Mouse (Mus musculus) megakaryocyte, embryonic 14.5 days (primary cell): ENCODE data around the gene Prkce.

Experiments used
- FLI1 ChIP-seq: IDR thresholded peaks from 2 replicates; pipeline ENCODE4 v1.6.1; 2012; ENCODE audit warnings: low read length, inconsistent platforms, mixed read lengths
- GATA1 ChIP-seq: IDR thresholded peaks from 3 replicates; pipeline ENCODE4 v1.6.1; 2012; ENCODE audit warnings: mixed read lengths, low read length, inconsistent platforms, borderline replicate concordance

DNA sequence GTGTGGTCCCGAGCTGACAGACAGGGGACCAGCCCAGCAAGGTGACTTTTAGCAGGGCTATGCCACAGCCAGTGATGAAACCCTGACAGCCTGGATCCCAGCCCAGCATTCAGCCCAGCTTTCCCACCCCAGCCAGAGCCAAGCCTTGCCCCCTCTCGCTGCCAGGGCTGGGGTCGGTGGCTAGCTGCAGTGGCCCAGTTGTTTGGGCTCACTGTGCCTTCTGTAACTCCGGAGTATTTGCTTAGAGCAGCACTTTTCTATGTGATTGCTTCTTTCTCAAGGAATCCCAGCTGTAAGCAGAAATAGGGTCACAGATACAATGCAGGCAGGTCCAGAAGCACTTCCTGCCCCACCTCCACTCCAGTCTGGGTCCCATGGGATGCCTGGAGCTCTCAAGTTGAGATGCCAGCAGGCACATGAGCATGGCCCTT is 450.9 kb downstream of the Prkce start:
- TF ChIP-seq FLI1 (no peak), GATA1 (no peak)
